Mouse (Mus musculus) bone marrow macrophage, adult 2 months (primary cell): ENCODE data around the gene Scgb2b21.
"Not testable (repeated sequence)": the region's sequence is repeated elsewhere in the genome, so short reads cannot be mapped to it uniquely, and the experiment has no call there.

Experiments used
- CTCF ChIP-seq: IDR thresholded peaks from 2 replicates; pipeline ENCODE4 v1.5.1; 2012; ENCODE audit warnings: low read depth, mild to moderate bottlenecking, low read length, moderate library complexity
- POLR2A ChIP-seq: IDR thresholded peaks from 2 replicates; pipeline ENCODE4 v1.6.1; 2012; ENCODE audit warnings: mild to moderate bottlenecking, low read depth, low read length, borderline replicate concordance

- not testable (repeated sequence) for TF ChIP-seq CTCF, POLR2A
Measured at GRCm38 (mm10) chr7:33543420-33543819, 23.2 kb upstream of the Scgb2b21 start.
